Mouse (Mus musculus) embryo, embryonic 11.5 days (tissue): ENCODE results near the gene Them5.

Experiments
- DNase-seq: peaks from one replicate; pipeline ENCODE4 v3.0.0-alpha.2; 2012; ENCODE audit warnings: low read depth, low spot score

Gene Them5

GRCm38 (mm10) chr3:94341959-94342422, at the start of gene Them5:
TSS of gene Them5 (plus strand) at chr3:94342099.
- DNase-seq = no peak

- no peak for DNase-seq
Observed at GRCm38 (mm10) chr3:94305457-94305856, 36.4 kb upstream of the Them5 start.

DNA sequence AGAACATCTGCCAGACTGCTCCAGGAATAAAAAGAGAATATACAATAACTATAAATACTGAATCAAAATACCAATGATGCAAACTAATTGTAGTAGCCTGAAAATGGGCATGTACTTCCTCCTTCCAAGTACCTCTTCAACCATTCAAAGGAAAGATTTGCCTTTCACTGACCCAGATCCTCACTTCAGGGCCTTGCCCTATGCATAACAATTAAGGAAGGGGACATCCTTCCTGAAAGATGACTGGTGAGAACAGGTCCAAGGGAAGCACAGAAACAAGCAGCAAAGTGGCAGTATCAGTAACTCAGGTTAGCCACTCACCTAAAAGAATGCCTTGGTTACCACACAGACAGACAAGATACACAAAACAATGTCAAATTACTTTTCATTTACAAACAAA, 34.9 kb upstream of the Them5 start:
- DNase-seq = no peak

DNA sequence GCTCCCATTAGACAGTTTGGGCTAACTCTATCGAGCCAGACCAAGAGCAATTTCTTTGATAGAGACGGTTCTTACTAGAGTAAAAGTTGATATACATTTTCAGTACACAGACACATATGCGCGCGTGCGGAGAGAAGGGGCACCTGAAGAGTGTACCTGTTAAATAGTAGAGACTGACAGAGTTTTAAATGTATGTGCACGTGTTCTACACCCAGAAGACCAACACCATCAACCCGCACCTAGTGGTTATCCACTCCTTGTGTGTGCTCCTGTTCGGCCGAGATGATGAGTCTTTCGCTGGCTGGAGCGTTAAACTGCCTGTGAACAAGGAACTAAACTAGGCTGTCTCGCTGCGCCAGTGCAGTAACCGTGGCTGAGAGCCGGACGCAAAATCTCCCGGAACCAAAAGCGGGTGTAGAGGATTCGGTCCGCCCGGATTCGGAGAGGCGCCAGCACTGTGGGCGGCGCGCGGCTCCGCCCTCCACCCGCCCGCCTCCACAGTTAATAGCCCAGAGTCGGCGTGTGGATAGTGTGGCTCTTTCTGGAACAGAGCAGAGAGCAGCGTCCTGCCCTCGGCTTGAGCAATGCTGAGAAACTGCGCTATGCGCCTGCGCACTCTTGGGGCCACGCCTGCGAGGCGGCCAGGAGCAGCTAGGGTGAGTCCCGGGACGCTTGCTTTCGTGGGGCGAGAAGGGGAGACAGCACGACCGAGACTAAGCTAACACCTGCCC, 32.1 kb upstream of the Them5 start, which contains the start of gene Them4:
Them4 (plus strand) TSS at position 457 of the 731 bp plus-strand sequence.
- peak; percentile 89 for DNase-seq

DNA sequence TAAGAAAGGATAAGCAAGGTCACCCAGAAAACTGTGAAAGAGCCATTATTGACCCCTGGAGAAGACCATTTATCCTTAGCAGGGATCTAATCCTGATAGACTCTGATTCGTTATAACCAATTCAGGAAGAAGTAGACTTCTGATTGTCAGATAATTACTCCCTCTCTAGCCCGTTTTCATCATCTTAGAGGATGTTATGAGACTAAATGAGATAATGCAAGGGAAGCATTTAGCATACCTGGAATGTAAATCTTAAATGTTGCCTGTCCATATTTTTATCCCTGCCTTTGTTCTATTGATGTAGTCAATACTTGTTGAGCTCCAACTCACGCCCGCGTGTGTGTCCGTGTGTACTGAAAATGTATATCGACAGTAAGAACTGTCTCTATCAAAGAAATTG, 31.4 kb upstream of the Them5 start:
- no peak for DNase-seq

DNA sequence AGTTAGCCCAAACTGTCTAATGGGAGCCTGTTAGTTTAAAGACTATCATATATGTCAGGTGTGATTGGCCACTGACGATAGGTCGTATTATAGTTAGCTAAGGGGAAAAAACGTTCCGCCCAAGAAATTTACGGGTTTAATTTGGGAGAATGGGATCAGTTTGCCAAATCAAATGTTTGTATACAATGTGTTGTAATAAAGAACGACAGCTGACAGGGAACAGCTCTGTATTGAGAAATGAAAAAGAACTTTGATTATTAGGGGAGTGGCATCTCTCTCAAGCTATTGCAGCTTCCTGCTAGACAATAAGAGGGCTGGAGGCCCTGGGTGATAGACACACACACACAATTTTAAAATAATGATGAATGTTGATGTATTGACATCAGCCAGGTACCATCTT, 31.0 kb upstream of the Them5 start:
- DNase-seq = no peak

DNA sequence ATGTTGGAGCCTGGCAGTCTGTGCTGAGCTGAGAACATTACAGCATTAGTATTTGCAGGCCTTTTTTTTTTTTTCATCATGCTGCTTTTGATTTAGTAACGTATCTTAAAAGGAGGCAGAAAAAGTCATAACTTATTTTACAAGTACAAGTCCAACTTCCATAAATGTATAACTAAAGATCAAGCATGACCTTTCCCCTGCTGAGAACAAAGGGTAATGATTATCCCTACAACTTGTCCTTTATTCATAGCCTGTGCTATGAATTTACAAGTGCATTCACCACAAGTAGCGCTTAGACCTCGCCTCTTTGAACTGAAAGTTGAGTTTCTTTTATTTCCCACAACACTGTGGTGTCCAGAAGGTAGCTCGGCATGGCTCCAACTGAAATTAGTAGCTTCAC, 30.5 kb upstream of the Them5 start:
- DNase-seq = no peak

DNA sequence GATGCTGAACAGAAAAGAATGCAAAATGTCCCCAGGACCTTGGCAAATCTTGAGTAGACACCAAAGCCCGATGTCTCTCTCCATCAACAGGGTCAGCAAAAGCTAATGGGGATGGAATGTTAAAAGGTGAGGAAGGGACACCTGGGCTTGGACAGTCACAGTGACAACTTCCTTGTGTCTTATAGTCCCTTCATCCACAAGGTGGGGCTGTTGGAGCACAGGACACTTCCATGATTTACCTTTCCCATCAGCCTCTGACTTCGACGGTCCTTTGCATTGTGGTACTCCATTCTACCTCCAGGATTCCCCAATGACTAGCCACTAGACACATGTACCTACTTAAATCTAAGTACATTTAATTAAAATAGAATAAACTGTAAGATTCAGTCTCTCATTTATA, 13.2 kb upstream of the Them5 start:
- DNase-seq = no peak

GRCm38 (mm10) chr3:94334442-94334841, 7.5 kb upstream of the Them5 start:
- DNase-seq = no peak

GRCm38 (mm10) chr3:94338522-94338921, 3.4 kb upstream of the Them5 start:
- no peak for DNase-seq

- DNase-seq = no peak
Observed at GRCm38 (mm10) chr3:94342552-94342951, 653 bp downstream of the Them5 start.

DNA sequence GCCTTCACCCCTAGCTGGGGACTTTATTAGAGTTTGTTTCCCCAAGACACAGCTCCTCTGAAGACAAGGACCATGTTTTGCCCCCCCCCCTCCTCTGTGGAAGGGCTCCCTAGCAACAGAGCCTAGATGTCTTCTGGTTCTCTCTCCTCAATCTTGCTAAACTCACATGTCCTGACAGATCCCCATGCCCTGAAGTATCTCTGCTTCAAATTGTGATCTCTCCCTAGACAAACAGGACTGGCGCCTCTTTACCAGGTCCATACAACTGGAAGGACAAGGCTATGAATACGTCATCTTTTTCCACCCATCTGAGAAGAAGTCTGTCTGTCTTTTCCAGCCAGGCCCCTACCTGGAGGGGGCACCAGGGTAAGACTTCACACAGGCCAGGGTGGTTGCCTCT, 2.3 kb downstream of the Them5 start:
- DNase-seq = no peak

DNA sequence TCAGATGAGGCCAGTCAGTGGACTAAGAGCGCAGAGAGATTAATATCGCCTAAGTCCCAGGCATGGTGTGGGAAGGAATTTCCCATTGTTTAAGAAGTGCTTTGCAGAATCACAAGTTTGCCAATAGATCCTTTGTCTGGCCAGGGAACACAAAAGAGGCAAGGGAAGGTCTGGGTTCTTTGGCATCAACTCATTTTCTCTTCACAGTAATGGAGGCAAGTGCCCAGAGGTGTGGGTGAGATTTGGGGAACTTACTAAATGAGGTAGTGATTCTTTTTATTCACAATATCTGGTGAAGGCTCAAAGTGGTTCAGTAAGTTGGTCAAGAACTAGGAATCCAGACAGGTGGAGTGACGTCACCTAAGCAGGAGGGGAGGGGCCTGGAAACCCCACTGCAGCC, 3.0 kb downstream of the Them5 start:
- DNase-seq = no peak

DNA sequence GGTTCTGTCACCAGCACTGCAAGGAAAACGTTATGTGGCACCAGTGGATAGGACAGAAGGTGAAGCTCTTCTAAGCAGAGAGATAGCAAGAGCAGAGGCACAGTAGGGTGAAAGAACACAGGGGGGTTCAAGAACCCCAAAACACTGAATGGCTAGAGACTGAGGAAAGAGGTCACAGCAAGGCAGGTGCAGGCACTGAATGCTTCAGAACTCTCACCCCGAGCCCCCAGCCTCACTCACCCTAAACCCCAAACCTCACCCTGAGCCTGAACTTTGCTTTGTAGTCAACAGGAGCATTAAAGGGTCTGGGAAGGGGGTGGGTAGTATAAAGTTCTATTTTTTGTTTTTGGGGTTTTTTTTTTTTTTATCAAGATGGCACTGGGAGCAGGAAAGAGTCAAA, 6.2 kb downstream of the Them5 start:
- DNase-seq = no peak

DNA sequence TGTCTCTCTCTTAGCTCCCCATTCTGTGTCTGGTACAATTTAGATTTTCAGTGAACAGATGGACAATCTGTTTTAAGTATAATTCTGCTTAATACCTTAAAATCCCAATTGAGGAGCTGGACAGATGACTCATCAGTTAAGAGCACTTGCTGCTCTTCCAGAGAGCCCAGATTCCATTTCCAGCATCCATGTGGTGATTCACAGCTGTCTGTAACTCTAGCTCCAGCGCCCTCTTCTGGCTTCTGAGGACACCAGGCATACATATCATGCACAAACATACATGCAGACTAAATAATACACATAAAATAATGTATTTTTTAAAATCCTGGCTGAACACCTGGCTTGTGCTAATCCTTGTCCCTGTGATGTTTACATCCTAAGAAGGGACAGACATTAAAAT, 18.9 kb downstream of the Them5 start:
- DNase-seq = no peak

- no peak for DNase-seq
Observed at GRCm38 (mm10) chr3:94362138-94362537, 20.2 kb downstream of the Them5 start, which contains the start of gene C2cd4d. TSS of gene C2cd4d (plus strand) at chr3:94362438.

- no peak for DNase-seq
Observed at GRCm38 (mm10) chr3:94363291-94364153, 21.6 kb downstream of the Them5 start.

DNA sequence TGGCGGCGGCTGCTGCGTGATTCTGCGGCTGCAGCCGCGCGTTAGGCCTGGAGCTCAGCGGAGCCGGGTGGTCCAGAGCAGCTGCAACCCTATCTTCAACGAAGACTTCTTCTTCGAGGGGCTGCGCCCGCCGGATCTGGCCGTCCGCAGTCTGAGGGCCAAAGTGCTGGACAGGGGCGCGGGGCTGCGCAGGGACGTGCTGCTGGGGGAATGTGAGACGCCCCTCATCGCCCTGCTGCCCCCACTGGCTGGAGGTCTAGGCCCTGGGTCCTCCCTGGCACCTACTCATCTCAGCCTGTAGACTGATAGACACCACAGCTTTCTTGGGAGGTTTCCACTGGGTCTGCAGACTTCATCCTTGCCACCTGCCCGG, 22.2 kb downstream of the Them5 start:
- DNase-seq = no peak

GRCm38 (mm10) chr3:94366761-94367160, 24.9 kb downstream of the Them5 start:
- peak; percentile 74 for DNase-seq

DNA sequence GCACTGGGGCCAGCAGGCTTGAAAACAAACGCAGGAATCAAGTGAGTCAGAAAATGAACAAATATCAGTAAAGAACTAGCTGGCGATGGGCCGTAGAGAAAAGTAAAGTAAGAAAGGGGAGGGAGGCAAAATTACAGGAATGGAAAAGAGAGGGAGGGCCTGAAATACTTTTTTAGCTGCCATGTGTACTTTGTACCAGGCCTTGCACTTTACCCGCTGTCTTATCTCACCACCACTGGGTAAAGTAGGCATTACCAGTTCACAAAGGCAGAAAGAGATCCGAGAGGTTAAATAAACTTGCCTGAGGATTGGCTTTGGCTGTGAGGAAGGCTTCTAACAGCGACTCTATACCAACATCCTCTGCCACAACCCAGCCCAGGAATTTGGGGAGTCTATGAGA, 25.6 kb downstream of the Them5 start:
- no peak for DNase-seq

- no peak for DNase-seq
Observed at GRCm38 (mm10) chr3:94368631-94369030, 26.7 kb downstream of the Them5 start.

- no peak for DNase-seq
Observed at GRCm38 (mm10) chr3:94369709-94370108, 27.8 kb downstream of the Them5 start.

DNA sequence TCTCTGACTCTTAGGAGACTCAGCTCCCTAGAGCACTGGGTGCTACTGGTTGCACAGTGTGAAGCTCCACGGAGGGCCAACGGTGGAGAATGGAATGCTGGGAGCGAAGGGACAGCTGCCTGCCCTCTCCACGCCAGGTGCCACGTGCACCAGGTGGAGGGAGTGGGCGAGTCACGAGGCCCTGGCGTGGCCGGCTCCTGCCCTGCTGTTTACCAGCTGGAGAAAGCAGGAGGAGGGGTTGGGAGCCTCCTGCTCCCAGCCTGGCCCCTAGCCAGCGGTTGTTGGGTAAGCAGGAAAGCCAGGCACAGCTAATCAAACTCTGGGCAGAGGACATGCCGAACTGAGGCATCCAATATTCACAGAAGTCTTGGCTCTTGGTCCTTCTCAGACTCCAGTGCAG, 29.7 kb downstream of the Them5 start:
- no peak for DNase-seq
